Mouse (Mus musculus) heart, embryonic 12.5 days (tissue): Measurements from ENCODE around the gene Grip1. TPM values are rescaled to one million over a fixed set of nuclear protein-coding genes. Genes with fewer than 3 reads are reported as not detected.
A peak's percentile ranks its signal among the peaks of the same experiment; 100 is the strongest.

Experiments
- ATAC-seq: fragments of 200-750 bp; cut with Nextera tagmentation; 2 replicates; pipeline ENCODE4 v1.8.0; 2017; ENCODE audit warnings: moderate TSS enrichment, moderate library complexity; ENCODE audit not compliant: insufficient number of reproducible peaks, low FRiP score
- H3K27ac ChIP-seq: fragments of 300-500 bp; sonication (generic); 2 replicates; pipeline ENCODE4 v1.5.1; 2016; ENCODE audit warnings: mild to moderate bottlenecking, moderate library complexity; ENCODE audit not compliant: poor library complexity, severe bottlenecking
- H3K27me3 ChIP-seq: fragments of 300-500 bp; sonication (generic); replicated peaks from 2 replicates; pipeline ENCODE4 v1.6.1; 2016; ENCODE audit warnings: mild to moderate bottlenecking, moderate library complexity
- H3K36me3 ChIP-seq: fragments of 300-500 bp; sonication (generic); 2 replicates; pipeline ENCODE4 v1.6.1; 2016; ENCODE audit warnings: mild to moderate bottlenecking, moderate library complexity
- H3K4me1 ChIP-seq: fragments of 300-500 bp; sonication (generic); replicated peaks from 2 replicates; pipeline ENCODE4 v1.6.1; 2016; ENCODE audit warnings: mild to moderate bottlenecking
- H3K4me2 ChIP-seq: fragments of 300-500 bp; sonication (generic); 2 replicates; pipeline ENCODE4 v1.6.1; 2016; ENCODE audit warnings: mild to moderate bottlenecking, moderate library complexity
- H3K4me3 ChIP-seq: fragments of 300-500 bp; sonication (generic); 2 replicates; pipeline ENCODE4 v1.5.1; 2016; ENCODE audit warnings: mild to moderate bottlenecking
- H3K9ac ChIP-seq: fragments of 300-500 bp; sonication (generic); 2 replicates; pipeline ENCODE4 v1.6.1; 2016; ENCODE audit warnings: mild to moderate bottlenecking, moderate library complexity
- H3K9me3 ChIP-seq: fragments of 300-500 bp; sonication (generic); replicated peaks from 2 replicates; pipeline ENCODE4 v1.6.1; 2016; ENCODE audit warnings: mild to moderate bottlenecking, moderate library complexity
- WGBS: fragments of 180-500 bp; shearing (Covaris S2); methylation state at CpG from one replicate; pipeline ENCODE4 v1.1.7; 2016; 5-methylcytosine and 5-hydroxymethylcytosine counted together
- polyA plus RNA-seq: library from polyadenylated mRNA; unstranded; fragments of >200 nt; fragmentation: Nextera tagmentation; extraction: Ambion mirVana; gene quantifications from 2 replicates; pipeline ENCODE4 v1.2.1, GENCODE M21; 2016

Gene Grip1
- polyA plus RNA-seq, 1 experiment from 2014 or later: 3.1 TPM

DNA sequence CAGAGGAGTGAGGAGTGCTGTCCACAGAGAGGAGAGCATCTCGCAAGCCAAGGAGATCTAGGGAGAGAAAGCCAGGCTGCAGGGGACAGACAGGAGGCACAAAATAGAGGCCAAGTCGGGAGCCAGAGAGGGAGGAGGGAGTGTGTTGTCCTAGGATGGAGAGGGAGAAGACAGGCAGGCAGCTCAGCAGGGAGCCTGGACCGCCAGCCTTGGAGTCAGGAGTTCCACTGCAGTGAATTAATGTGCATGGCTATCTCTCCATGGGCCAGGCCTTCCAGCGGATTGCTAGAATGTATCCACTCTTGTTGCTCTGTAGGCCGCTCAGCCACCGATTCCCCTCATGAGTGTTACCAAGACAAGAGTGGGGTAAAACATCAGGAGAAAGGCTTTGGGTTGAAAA lies 21.8 kb upstream of the Grip1 start:
- no peak overlapping the region for H3K9ac ChIP-seq
- no peak overlapping the region for H3K4me3 ChIP-seq
- H3K27ac ChIP-seq: no peak overlapping the region
- 60% methylated on average over 6 of the region's 6 CpGs for WGBS
- H3K4me2 ChIP-seq: no peak overlapping the region
- ATAC-seq: no peak
- H3K9me3 ChIP-seq: no peaks in the 10 kb centered on the region
- H3K36me3 ChIP-seq: no peaks in the 10 kb centered on the region
- no peaks in the 10 kb centered on the region for H3K27me3 ChIP-seq
- no peaks in the 10 kb centered on the region for H3K4me1 ChIP-seq

GRCm38 (mm10) chr10:119435818-119436217 lies 17.8 kb upstream of the Grip1 start:
- no peaks in the 10 kb centered on the region for H3K4me1 ChIP-seq
- no peaks in the 10 kb centered on the region for H3K36me3 ChIP-seq
- WGBS: 76% methylated on average over 7 of the region's 7 CpGs
- H3K27ac ChIP-seq: no peak overlapping the region
- ATAC-seq: no peak
- no peak overlapping the region for H3K4me3 ChIP-seq
- H3K9ac ChIP-seq: no peak overlapping the region
- H3K9me3 ChIP-seq: no peaks in the 10 kb centered on the region
- no peak overlapping the region for H3K4me2 ChIP-seq
- no peaks in the 10 kb centered on the region for H3K27me3 ChIP-seq

DNA sequence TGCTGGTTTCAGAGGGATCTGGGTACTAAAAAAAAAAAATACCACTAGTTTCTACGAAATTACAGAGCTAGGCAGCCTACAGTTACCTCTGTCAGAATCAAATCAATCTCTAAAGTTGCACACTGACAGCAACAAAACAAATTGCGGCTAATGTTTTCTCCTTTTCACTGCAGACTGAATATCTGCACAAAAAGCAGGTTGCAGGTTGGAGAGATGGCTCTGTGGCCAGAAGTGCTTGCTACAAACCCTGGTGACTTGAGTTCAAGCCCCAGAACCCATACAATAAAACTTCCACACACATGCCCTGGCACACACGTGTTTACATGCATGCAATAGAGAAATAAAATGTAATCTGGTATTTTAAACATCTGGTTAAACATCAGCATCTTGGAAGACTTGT lies 16.3 kb upstream of the Grip1 start:
- H3K4me3 ChIP-seq: no peak overlapping the region
- H3K4me2 ChIP-seq: no peak overlapping the region
- H3K27ac ChIP-seq: no peak overlapping the region
- no peaks in the 10 kb centered on the region for H3K36me3 ChIP-seq
- H3K4me1 ChIP-seq: no peaks in the 10 kb centered on the region
- 74% methylated on average over 3 of the region's 3 CpGs for WGBS
- no peaks in the 10 kb centered on the region for H3K27me3 ChIP-seq
- no peak for ATAC-seq
- no peaks in the 10 kb centered on the region for H3K9me3 ChIP-seq
- no peak overlapping the region for H3K9ac ChIP-seq

GRCm38 (mm10) chr10:119441743-119442142 lies 11.9 kb upstream of the Grip1 start:
- Histone ChIP-seq H3K4me1 (no peaks in the 10 kb centered on the region), H3K4me2 (no peak overlapping the region), H3K4me3 (no peak overlapping the region), H3K9ac (no peak overlapping the region), H3K36me3 (no peaks in the 10 kb centered on the region), H3K27me3 (0 out of 2 replicates have a peak, but pooled peaks cover 5% of the 10 kb centered on the region), H3K9me3 (no peaks in the 10 kb centered on the region), H3K27ac (no peak overlapping the region)
- ATAC-seq: no peak
- WGBS: 69% methylated on average over 6 of the region's 6 CpGs

GRCm38 (mm10) chr10:119447392-119447914 lies 6.2 kb upstream of the Grip1 start:
- no peak overlapping the region for H3K4me3 ChIP-seq
- no peaks in the 10 kb centered on the region for H3K9me3 ChIP-seq
- no peaks in the 10 kb centered on the region for H3K36me3 ChIP-seq
- no peak overlapping the region for H3K27ac ChIP-seq
- H3K4me2 ChIP-seq: no peak overlapping the region
- no peak overlapping the region for H3K9ac ChIP-seq
- 0 out of 2 replicates have a peak, but pooled peaks cover 5% of the 10 kb centered on the region for H3K27me3 ChIP-seq
- WGBS: 80% methylated on average over 14 of the region's 14 CpGs
- no peaks in the 10 kb centered on the region for H3K4me1 ChIP-seq
- no peak for ATAC-seq

DNA sequence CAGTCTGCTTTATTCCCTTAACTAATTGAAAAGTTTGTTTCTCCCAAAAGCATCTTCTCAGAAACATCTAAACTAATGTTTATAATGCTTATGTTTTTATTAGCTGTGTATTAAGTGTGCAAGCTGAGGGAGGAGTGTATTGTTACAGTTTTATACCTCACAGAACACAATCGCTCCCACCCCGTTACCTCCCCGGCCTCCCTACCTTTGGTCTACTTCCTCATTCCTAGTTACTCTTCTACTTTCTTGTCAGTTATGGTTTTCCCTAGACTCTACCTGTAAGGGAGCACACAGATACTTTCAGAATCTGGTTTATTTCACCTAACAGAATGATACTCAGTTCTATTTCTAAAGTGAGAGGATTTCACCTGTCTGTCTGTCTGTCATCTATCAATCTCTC lies 5.7 kb upstream of the Grip1 start:
- H3K4me3 ChIP-seq: no peak overlapping the region
- H3K27me3 ChIP-seq: peaks cover 8% of the 10 kb centered on the region; the same call in 1 of the 2 replicates
- H3K9ac ChIP-seq: no peak overlapping the region
- H3K4me1 ChIP-seq: 0 out of 2 replicates have a peak, but pooled peaks cover 3% of the 10 kb centered on the region
- no peaks in the 10 kb centered on the region for H3K9me3 ChIP-seq
- no peak for ATAC-seq
- no peak overlapping the region for H3K27ac ChIP-seq
- H3K36me3 ChIP-seq: no peaks in the 10 kb centered on the region
- WGBS: 90% methylated on average over 3 of the region's 3 CpGs
- H3K4me2 ChIP-seq: no peak overlapping the region

- Histone ChIP-seq H3K9ac (no peak overlapping the region; the same call in 1 of the 2 replicates), H3K9me3 (no peaks in the 10 kb centered on the region), H3K4me2 (peak overlapping the region; percentile 99), H3K27ac (no peak overlapping the region), H3K4me1 (peaks cover 12% of the 10 kb centered on the region), H3K27me3 (peaks cover 3% of the 10 kb centered on the region; the same call in 1 of the 2 replicates), H3K36me3 (no peaks in the 10 kb centered on the region), H3K4me3 (peak overlapping the region; percentile 82)
- no peak for ATAC-seq
- 36% methylated on average over 5 of the region's 5 CpGs for WGBS
Observed at GRCm38 (mm10) chr10:119452698-119453097, 932 bp upstream of the Grip1 start.

- Histone ChIP-seq H3K27me3 (peaks cover 5% of the 10 kb centered on the region; the same call in 1 of the 2 replicates), H3K36me3 (no peaks in the 10 kb centered on the region), H3K4me3 (peak overlapping the region; percentile 82), H3K4me1 (peaks cover 12% of the 10 kb centered on the region), H3K9ac (peak overlapping the region; percentile 86), H3K9me3 (no peaks in the 10 kb centered on the region), H3K27ac (peak overlapping the region; percentile 23), H3K4me2 (peak overlapping the region; percentile 99)
- WGBS: under 1% methylated on average over 48 of the region's 57 CpGs
- peak; percentile 56 for ATAC-seq
Observed at GRCm38 (mm10) chr10:119454106-119454667, 557 bp downstream of the Grip1 start.

- peaks cover 12% of the 10 kb centered on the region for H3K4me1 ChIP-seq
- no peak for ATAC-seq
- peaks cover 5% of the 10 kb centered on the region; the same call in 1 of the 2 replicates for H3K27me3 ChIP-seq
- H3K9ac ChIP-seq: peak overlapping the region; percentile 86
- peak overlapping the region; percentile 23; the same call in 1 of the 2 replicates for H3K27ac ChIP-seq
- no peaks in the 10 kb centered on the region for H3K36me3 ChIP-seq
- H3K4me3 ChIP-seq: peak overlapping the region; percentile 82
- no peaks in the 10 kb centered on the region for H3K9me3 ChIP-seq
- peak overlapping the region; percentile 99 for H3K4me2 ChIP-seq
- under 1% methylated on average over 31 of the region's 31 CpGs for WGBS
Observed at GRCm38 (mm10) chr10:119454668-119455542, 1.3 kb downstream of the Grip1 start.

DNA sequence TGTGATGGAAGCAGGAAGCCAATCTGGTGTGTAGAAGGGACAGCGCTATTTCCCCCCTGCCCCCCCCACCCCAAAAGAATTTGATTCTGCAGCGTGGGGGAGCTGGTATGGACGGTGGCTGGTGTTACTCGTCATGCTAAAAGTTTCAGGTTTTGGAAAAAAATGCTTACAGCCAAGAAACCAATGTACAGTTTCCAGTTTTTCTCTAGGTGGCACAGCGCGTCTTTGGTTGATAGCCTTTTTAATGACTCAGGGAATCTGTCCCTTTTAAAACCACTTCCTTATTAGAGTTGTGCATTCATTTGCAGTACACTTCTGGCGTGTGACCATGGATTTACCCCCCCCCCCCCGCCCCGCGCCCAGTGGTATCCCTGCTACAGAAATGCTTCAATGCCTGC lies 1.9 kb downstream of the Grip1 start:
- 12% methylated on average over 10 of the region's 10 CpGs for WGBS
- Histone ChIP-seq H3K4me3 (peak overlapping the region; percentile 82), H3K4me2 (peak overlapping the region; percentile 99), H3K27me3 (peaks cover 5% of the 10 kb centered on the region; the same call in 1 of the 2 replicates), H3K4me1 (peaks cover 18% of the 10 kb centered on the region), H3K9ac (peak overlapping the region; percentile 86), H3K36me3 (no peaks in the 10 kb centered on the region), H3K27ac (no peak overlapping the region), H3K9me3 (no peaks in the 10 kb centered on the region)
- no peak for ATAC-seq

GRCm38 (mm10) chr10:119457121-119457520 lies 3.5 kb downstream of the Grip1 start:
- H3K27me3 ChIP-seq: peaks cover 5% of the 10 kb centered on the region; the same call in 1 of the 2 replicates
- 73% methylated on average over 5 of the region's 5 CpGs for WGBS
- H3K4me2 ChIP-seq: no peak overlapping the region
- no peak overlapping the region for H3K27ac ChIP-seq
- no peak for ATAC-seq
- no peak overlapping the region for H3K9ac ChIP-seq
- no peaks in the 10 kb centered on the region for H3K9me3 ChIP-seq
- H3K36me3 ChIP-seq: no peaks in the 10 kb centered on the region
- peaks cover 28% of the 10 kb centered on the region for H3K4me1 ChIP-seq
- no peak overlapping the region for H3K4me3 ChIP-seq
